Mouse (Mus musculus) intestine, embryonic 16.5 days (tissue): ENCODE measurements at regions not wholly inside any gene's neighbourhood (a gene's known extent, or its start where the extent isn't known, plus 50 kb on each side); places are given as distances from the start of the nearest gene placed in this dataset.

Experiments used
- ATAC-seq: fragments of 200-750 bp; cut with Nextera tagmentation; 2 replicates; pipeline ENCODE4 v1.8.0; 2017; ENCODE audit warnings: moderate TSS enrichment, moderate library complexity
- H3K27ac ChIP-seq: fragments of 300-500 bp; sonication (generic); 2 replicates; pipeline ENCODE4 v1.5.1; 2014; ENCODE audit warnings: mild to moderate bottlenecking, low read length
- H3K27me3 ChIP-seq: fragments of 300-500 bp; sonication (generic); replicated peaks from 2 replicates; pipeline ENCODE4 v1.6.1; 2014; ENCODE audit warnings: low read length, control low read depth, mixed read lengths; ENCODE audit not compliant: control insufficient read depth, insufficient read depth
- H3K36me3 ChIP-seq: fragments of 300-500 bp; sonication (generic); 2 replicates; pipeline ENCODE4 v1.6.1; 2014; ENCODE audit warnings: low read length, control low read depth; ENCODE audit not compliant: control insufficient read depth, insufficient read depth
- H3K4me1 ChIP-seq: fragments of 300-500 bp; sonication (generic); 2 replicates; pipeline ENCODE4 v1.6.1; 2014; ENCODE audit warnings: low read length, control low read depth, mixed read lengths; ENCODE audit not compliant: control insufficient read depth, insufficient read depth
- H3K4me2 ChIP-seq: fragments of 300-500 bp; sonication (generic); 2 replicates; pipeline ENCODE4 v1.6.1; 2014; ENCODE audit warnings: low read depth, low read length, control low read depth
- H3K4me3 ChIP-seq: fragments of 300-500 bp; sonication (generic); 2 replicates; pipeline ENCODE4 v1.5.1; 2014; ENCODE audit warnings: mild to moderate bottlenecking, low read length
- H3K9ac ChIP-seq: fragments of 300-500 bp; sonication (generic); 2 replicates; pipeline ENCODE4 v1.6.1; 2014; ENCODE audit warnings: low read depth, low read length
- H3K9me3 ChIP-seq: fragments of 300-500 bp; sonication (generic); 2 replicates; pipeline ENCODE4 v1.6.1; 2016; ENCODE audit warnings: low read length, control low read depth; ENCODE audit not compliant: control insufficient read depth
- WGBS: fragments of 180-500 bp; shearing (Covaris S2); extraction: QIAGEN DNeasy Blood & Tissue Kit; methylation state at CpG from one replicate; pipeline ENCODE4 v1.1.7; 2014; 5-methylcytosine and 5-hydroxymethylcytosine counted together

DNA sequence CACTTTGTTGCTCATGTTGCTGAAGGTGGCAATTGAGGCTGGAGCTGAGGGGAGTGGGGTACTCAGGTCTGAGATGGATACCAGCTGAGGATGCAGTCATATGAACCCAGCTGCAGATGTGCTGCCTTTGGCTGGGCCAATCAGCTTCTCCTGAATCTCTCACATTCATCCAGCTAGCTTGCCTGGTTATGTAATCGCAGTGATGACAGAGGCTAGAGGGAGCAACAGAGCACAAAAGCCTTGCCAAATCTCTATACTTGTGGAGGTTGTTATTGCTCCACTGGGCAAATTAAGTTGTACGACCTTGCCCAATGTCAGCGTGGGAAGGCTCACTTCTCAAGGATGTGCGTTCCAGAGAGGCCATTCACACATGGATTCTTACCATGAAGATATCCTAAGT, 179.5 kb downstream of the Icos start:
- Histone ChIP-seq H3K27ac (no peak overlapping the region), H3K4me1 (no peaks in the 10 kb centered on the region), H3K36me3 (no peaks in the 10 kb centered on the region), H3K9ac (no peak overlapping the region), H3K27me3 (no peaks in the 10 kb centered on the region), H3K4me2 (no peak overlapping the region), H3K4me3 (no peak overlapping the region), H3K9me3 (no peaks in the 10 kb centered on the region)
- no peak for ATAC-seq
- WGBS: 81% methylated on average over 4 of the region's 4 CpGs

DNA sequence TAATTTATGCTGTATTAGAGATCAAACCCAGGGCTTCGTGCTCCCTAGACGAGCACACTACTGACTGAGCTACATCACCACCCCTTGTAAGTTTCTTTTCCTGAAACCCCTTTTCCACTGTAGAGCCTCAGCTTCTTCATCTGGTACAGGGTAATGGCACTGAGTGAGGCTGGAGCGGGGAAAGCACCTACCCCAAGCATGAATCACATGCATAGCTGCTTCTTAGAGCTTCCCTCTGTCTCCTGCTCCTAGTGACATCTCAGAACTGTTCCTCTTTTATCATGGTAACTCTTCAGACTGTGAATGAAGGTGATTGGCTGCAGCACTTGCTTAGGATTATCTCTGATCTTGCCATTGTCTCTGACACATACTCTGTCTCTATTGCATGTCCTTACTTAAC, 182.8 kb downstream of the Icos start:
- Histone ChIP-seq H3K9ac (no peak overlapping the region), H3K27me3 (no peaks in the 10 kb centered on the region), H3K36me3 (no peaks in the 10 kb centered on the region), H3K27ac (no peak overlapping the region), H3K4me2 (no peak overlapping the region), H3K4me3 (no peak overlapping the region), H3K4me1 (no peaks in the 10 kb centered on the region), H3K9me3 (no peaks in the 10 kb centered on the region)
- no peak for ATAC-seq
- 86% methylated on average over 3 of the region's 3 CpGs for WGBS

DNA sequence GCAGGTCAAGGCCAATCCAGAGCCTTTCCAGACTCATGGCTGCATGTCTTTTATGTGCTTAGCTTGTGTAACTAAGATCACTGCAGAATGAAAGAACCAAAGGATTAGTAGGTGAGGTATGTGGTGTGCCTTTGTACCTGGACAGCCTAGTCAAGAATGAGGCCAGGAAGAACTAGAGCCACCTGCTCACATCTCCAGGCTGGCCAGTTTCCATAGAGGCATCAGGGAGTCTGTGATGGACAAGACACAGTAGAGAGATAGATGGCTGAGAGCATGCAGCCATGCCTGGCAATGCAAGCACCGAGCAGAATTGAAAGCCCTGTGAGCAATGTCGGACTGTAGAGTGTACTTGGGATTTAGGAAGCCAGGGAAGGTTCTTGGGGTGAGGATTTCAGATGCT, 186.5 kb downstream of the Icos start:
- 87% methylated on average over 2 of the region's 2 CpGs for WGBS
- H3K9me3 ChIP-seq: no peaks in the 10 kb centered on the region
- H3K27me3 ChIP-seq: no peaks in the 10 kb centered on the region
- no peak overlapping the region for H3K9ac ChIP-seq
- no peak overlapping the region for H3K4me2 ChIP-seq
- no peak overlapping the region for H3K4me3 ChIP-seq
- H3K36me3 ChIP-seq: no peaks in the 10 kb centered on the region
- H3K27ac ChIP-seq: no peak overlapping the region
- no peak for ATAC-seq
- no peaks in the 10 kb centered on the region for H3K4me1 ChIP-seq

DNA sequence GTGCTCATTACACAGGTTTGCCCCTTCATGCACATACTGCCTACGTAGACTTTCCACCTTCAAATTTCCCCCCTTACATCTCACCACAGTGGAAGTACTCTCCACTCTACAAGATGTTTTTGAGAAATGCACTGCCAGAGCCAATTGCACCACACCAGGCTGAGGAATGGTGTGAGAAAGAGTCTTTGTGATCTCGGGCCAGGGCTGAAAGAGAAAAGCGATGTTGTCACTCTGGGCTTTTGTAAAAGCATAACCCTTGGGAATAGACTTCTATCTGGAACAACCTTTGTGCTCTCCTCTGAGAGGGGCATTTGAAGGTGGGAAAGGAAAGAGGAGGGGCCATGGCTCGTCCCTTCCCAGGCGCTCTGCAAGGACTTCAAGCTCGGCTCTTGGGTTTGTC, 194.2 kb downstream of the Icos start:
- Histone ChIP-seq H3K27ac (no peak overlapping the region), H3K27me3 (no peaks in the 10 kb centered on the region), H3K4me3 (no peak overlapping the region), H3K4me1 (0 out of 2 replicates have a peak, but pooled peaks cover 2% of the 10 kb centered on the region), H3K9ac (no peak overlapping the region), H3K4me2 (no peak overlapping the region), H3K36me3 (no peaks in the 10 kb centered on the region), H3K9me3 (no peaks in the 10 kb centered on the region)
- 79% methylated on average over 6 of the region's 6 CpGs for WGBS
- ATAC-seq: no peak

DNA sequence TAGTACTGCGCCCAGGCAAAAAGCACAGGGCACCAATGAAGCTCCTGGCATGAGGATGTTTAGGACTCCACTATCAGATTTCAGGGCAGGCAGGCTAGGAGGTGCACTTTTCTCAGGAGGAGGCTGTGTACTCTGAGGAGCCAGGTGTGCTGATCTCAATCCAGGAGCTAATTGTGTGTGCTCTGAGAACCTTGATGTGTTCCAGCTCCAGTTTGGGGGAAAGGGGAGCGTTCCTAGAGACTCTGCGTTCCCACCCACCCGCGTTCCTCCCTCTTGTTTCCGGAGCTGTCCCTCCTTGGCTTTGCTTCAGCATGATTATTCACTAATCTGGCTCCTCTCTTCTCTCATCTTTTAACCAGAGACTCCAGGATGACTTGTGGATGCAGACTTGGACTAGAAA, 195.2 kb downstream of the Icos start:
- ATAC-seq: no peak
- WGBS: 51% methylated on average over 6 of the region's 6 CpGs

DNA sequence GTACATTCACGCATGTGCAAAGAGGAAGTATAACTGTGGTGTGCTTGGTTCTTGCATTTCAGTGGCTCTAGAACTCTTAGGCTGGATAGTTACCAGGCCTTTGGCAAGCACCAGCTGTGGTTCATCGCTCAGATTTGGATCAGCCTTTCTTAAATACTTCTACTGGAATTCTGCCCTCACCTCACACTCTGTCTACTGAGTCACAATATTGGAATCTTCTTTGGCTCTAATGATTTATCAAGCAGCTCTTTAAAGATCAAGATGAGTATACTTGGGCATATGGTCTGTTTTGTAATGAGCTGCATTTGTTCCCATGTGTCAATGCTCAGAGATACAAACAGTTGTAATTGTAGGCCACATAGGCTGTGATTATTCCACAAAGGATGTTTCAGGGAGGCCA, 197.5 kb downstream of the Icos start:
- no peak overlapping the region for H3K4me3 ChIP-seq
- ATAC-seq: no peak
- H3K27ac ChIP-seq: no peak overlapping the region
- 85% methylated on average over 2 of the region's 2 CpGs for WGBS
- H3K27me3 ChIP-seq: no peaks in the 10 kb centered on the region
- H3K9me3 ChIP-seq: no peaks in the 10 kb centered on the region
- H3K4me2 ChIP-seq: no peak overlapping the region
- no peak overlapping the region for H3K9ac ChIP-seq
- no peaks in the 10 kb centered on the region for H3K36me3 ChIP-seq
- H3K4me1 ChIP-seq: 0 out of 2 replicates have a peak, but pooled peaks cover 2% of the 10 kb centered on the region

More for the DNA sequence above, 195.2 kb downstream of the Icos start:
- Histone ChIP-seq H3K36me3 (no peaks in the 10 kb centered on the region), H3K4me3 (no peak overlapping the region), H3K4me2 (no peak overlapping the region), H3K4me1 (0 out of 2 replicates have a peak, but pooled peaks cover 2% of the 10 kb centered on the region), H3K27ac (no peak overlapping the region), H3K9ac (no peak overlapping the region), H3K27me3 (no peaks in the 10 kb centered on the region), H3K9me3 (no peaks in the 10 kb centered on the region)

DNA sequence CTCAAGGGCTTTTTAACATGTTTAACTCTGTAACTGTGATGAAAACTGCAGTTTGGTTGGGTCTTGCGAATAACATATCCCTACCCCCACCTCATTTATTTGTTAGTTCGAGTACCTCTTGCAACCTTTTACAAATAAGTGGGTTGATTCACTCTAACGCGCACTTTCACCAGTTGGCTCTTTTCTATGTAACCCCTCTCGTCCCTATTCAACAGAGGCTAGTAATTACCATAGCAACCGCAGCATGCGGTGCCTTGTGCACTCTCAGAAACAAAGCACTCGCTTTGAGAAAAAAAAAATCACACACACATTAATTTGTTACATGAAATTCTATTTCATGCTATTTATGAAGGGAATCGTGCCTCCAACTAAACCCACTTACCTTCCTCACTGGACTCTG, 201.7 kb downstream of the Icos start:
- H3K9ac ChIP-seq: no peak overlapping the region
- no peaks in the 10 kb centered on the region for H3K36me3 ChIP-seq
- H3K4me2 ChIP-seq: no peak overlapping the region
- no peak for ATAC-seq
- no peaks in the 10 kb centered on the region for H3K9me3 ChIP-seq
- no peak overlapping the region for H3K27ac ChIP-seq
- WGBS: 75% methylated on average over 9 of the region's 9 CpGs
- H3K4me3 ChIP-seq: no peak overlapping the region
- no peaks in the 10 kb centered on the region for H3K27me3 ChIP-seq
- 0 out of 2 replicates have a peak, but pooled peaks cover 3% of the 10 kb centered on the region for H3K4me1 ChIP-seq

DNA sequence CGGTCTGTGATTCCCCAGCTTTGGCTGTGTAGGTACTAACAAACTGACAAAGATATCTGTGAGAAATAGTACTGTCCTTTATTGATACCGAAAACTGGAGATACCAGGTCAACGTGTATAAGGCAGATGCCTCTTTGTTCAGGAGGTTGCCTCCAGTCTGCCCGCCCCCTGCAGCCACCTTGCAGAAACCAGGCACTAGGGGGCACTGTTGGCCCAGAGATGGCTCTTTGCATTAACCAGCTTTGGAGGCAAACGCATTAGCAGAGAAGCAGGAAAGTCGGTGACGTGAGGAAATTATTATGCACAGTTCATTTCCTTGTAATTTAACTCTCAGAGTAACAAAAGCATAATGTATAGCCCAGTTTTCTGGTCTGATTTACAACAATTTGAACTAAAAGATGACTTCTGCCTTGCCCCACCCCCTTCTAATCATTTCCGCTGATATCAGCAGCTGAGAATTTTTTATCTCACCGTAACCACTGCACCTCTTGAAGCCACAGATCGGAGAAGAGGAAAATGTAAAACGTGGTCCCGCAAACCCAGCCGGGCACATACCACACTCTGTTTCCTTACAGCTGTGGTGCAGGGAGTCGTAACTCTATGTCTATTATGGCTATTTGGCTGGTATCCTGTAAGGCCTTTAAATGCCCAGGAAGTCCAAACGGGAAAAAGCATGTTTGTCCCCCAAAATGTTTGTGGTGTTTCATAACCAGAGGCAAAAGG, 203.5 kb downstream of the Icos start:
- Histone ChIP-seq H3K4me2 (peak overlapping the region; percentile 60), H3K9ac (peak overlapping the region; percentile 49), H3K9me3 (no peaks in the 10 kb centered on the region), H3K27me3 (no peaks in the 10 kb centered on the region), H3K4me3 (peak overlapping the region; percentile 36), H3K36me3 (no peaks in the 10 kb centered on the region), H3K4me1 (0 out of 2 replicates have a peak, but pooled peaks cover 3% of the 10 kb centered on the region), H3K27ac (no peak overlapping the region)
- ATAC-seq: peak; percentile 81
- WGBS: 10% methylated on average over 15 of the region's 15 CpGs

DNA sequence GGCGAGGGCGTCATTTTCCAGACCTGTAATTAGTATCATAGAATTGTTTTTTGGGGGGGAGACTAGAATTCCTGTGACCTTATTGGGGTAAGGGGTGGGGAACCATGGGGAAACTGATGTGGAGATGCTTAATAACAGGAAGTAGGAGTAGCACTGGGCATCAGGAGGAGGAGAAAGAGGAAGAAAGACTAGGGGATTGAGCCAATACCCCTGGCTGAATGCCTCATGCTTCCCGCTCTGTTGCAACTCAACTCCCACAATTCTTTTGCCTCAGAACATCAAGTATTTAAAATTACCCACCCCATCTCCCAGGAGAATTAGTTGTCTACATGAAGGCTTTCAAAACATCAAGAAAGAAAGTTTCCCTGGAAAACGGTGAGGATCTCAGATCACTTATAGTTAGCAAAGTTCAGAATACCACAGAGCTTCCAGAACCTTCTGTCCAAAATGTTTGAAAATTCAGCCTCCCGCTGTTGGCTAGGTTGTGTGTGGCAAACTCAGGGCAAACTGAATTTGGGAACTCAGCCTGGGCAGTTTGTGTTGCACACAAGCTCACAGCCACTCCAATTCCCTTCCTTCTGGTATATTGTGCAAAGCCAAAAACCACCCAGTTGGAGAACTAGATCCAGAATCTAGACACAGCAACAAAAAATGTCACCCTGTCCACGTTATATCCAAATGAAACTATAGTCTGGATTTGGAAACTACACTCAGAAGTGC, 209.8 kb downstream of the Icos start:
- Histone ChIP-seq H3K9ac (no peak overlapping the region), H3K9me3 (no peaks in the 10 kb centered on the region), H3K4me3 (no peak overlapping the region), H3K36me3 (no peaks in the 10 kb centered on the region), H3K4me2 (no peak overlapping the region), H3K27ac (no peak overlapping the region), H3K4me1 (no peaks in the 10 kb centered on the region), H3K27me3 (no peaks in the 10 kb centered on the region)
- no peak for ATAC-seq
- WGBS: 84% methylated on average over 6 of the region's 6 CpGs
